Mouse (Mus musculus) cerebellum, adult (tissue): ENCODE measurements around the gene Haghl.

Experiments used
- ATAC-seq: cut with Nextera tagmentation; 2 replicates; pipeline ENCODE4 v1.9.2; 2017; ENCODE audit warnings: mild to moderate bottlenecking, moderate library complexity, mixed read lengths; ENCODE audit not compliant: insufficient number of reproducible peaks, low FRiP score, low TSS enrichment

The Haghl gene

GRCm38 (mm10) chr17:25785281-25785745 lies at the start of gene Haghl:
Haghl (minus strand) TSS chr17:25785673.
- peak; percentile 76; the same call in 1 of the 2 replicates for ATAC-seq

- ATAC-seq: no peak
These were observed 49.2 kb upstream of the Haghl start for GRCm38 (mm10) chr17:25834595-25835222.

GRCm38 (mm10) chr17:25833961-25834594 lies 48.6 kb upstream of the Haghl start:
- no peak for ATAC-seq

- 0 out of 2 replicates have a peak, but pooled peaks have one; percentile 2 for ATAC-seq
These were observed 47.8 kb upstream of the Haghl start, which contains the start of gene Stub1 for GRCm38 (mm10) chr17:25833291-25833663. Stub1 (minus strand) TSS chr17:25833404.

GRCm38 (mm10) chr17:25832436-25833290 lies 47.2 kb upstream of the Haghl start:
- ATAC-seq: peak; percentile 62

- no peak for ATAC-seq
These were observed 46.2 kb upstream of the Haghl start for GRCm38 (mm10) chr17:25831451-25832281.

GRCm38 (mm10) chr17:25830806-25831431 lies 45.4 kb upstream of the Haghl start:
- ATAC-seq: no peak

- no peak for ATAC-seq
These were observed 44.8 kb upstream of the Haghl start for GRCm38 (mm10) chr17:25830200-25830753.

GRCm38 (mm10) chr17:25829558-25830017 lies 44.1 kb upstream of the Haghl start:
- ATAC-seq: no peak

GRCm38 (mm10) chr17:25828712-25829557 lies 43.5 kb upstream of the Haghl start, which contains the start of gene Jmjd8:
Jmjd8 (plus strand) TSS chr17:25828867.
- ATAC-seq: peak; percentile 27; the same call in 1 of the 2 replicates

- ATAC-seq: no peak
These were observed 42.7 kb upstream of the Haghl start for GRCm38 (mm10) chr17:25828223-25828594.

GRCm38 (mm10) chr17:25827546-25828222 lies 42.2 kb upstream of the Haghl start:
- no peak for ATAC-seq

GRCm38 (mm10) chr17:25827011-25827410 lies 41.5 kb upstream of the Haghl start:
- no peak for ATAC-seq

GRCm38 (mm10) chr17:25825984-25826570 lies 40.6 kb upstream of the Haghl start:
- ATAC-seq: no peak

- ATAC-seq: no peak
These were observed 39.8 kb upstream of the Haghl start for GRCm38 (mm10) chr17:25825311-25825710.

GRCm38 (mm10) chr17:25824362-25825142 lies 39.1 kb upstream of the Haghl start:
- no peak for ATAC-seq

GRCm38 (mm10) chr17:25823452-25823851 lies 38.0 kb upstream of the Haghl start, which contains the start of gene Wdr24:
Wdr24 (plus strand) TSS chr17:25823627.
- ATAC-seq: peak; percentile 68; the same call in 1 of the 2 replicates
